Mouse (Mus musculus) c-Kit-positive CD71-positive TER-119-negative erythroid progenitor cells, embryonic 14.5 days (primary cell): Measurements from ENCODE around the gene Alkbh4.
"Not testable (repeated sequence)": the region's sequence is repeated elsewhere in the genome, so short reads cannot be mapped to it uniquely, and the experiment has no call there.

ENCODE experiments used
- DNase-seq: peaks from one replicate; pipeline ENCODE4 v3.0.0-alpha.2; 2013; ENCODE audit warnings: low read depth

The Alkbh4 gene

GRCm38 (mm10) chr5:136135571-136136291 lies at the start of gene Alkbh4, which contains the start of gene Lrwd1:
Gene Alkbh4, plus strand, starts transcription at chr5:136136146.
Gene Lrwd1, minus strand, starts transcription at chr5:136136074.
- peak; percentile 95 for DNase-seq

- no peak for DNase-seq
Measured at GRCm38 (mm10) chr5:136086290-136086689, 49.7 kb upstream of the Alkbh4 start.

- DNase-seq = no peak
Measured at GRCm38 (mm10) chr5:136088821-136089575, 46.9 kb upstream of the Alkbh4 start.

- DNase-seq = no peak
Measured at GRCm38 (mm10) chr5:136091927-136092326, 44.0 kb upstream of the Alkbh4 start.

GRCm38 (mm10) chr5:136094249-136095010 lies 41.5 kb upstream of the Alkbh4 start:
- DNase-seq = no peak

- no peak for DNase-seq
Measured at GRCm38 (mm10) chr5:136095089-136095488, 40.9 kb upstream of the Alkbh4 start.

GRCm38 (mm10) chr5:136098536-136098935 lies 37.4 kb upstream of the Alkbh4 start:
- DNase-seq = no peak

- peak; percentile 61 for DNase-seq
Measured at GRCm38 (mm10) chr5:136102099-136102820, 33.7 kb upstream of the Alkbh4 start.

- DNase-seq = peak; percentile 34
Measured at GRCm38 (mm10) chr5:136104511-136104910, 31.4 kb upstream of the Alkbh4 start.

GRCm38 (mm10) chr5:136108486-136108885 lies 27.5 kb upstream of the Alkbh4 start:
- no peak for DNase-seq

- no peak for DNase-seq
Measured at GRCm38 (mm10) chr5:136109042-136109441, 26.9 kb upstream of the Alkbh4 start.

- not testable (repeated sequence) for DNase-seq
Measured at GRCm38 (mm10) chr5:136113546-136113945, 22.4 kb upstream of the Alkbh4 start.

- DNase-seq = peak; percentile 96
Measured at GRCm38 (mm10) chr5:136115891-136116783, 19.8 kb upstream of the Alkbh4 start, which contains the start of gene Polr2j. Gene Polr2j, plus strand, starts transcription at chr5:136116631.

GRCm38 (mm10) chr5:136116784-136117112 lies 19.2 kb upstream of the Alkbh4 start:
- DNase-seq = no peak

- no peak for DNase-seq
Measured at GRCm38 (mm10) chr5:136122165-136122564, 13.8 kb upstream of the Alkbh4 start.

GRCm38 (mm10) chr5:136136292-136136990 lies 495 bp downstream of the Alkbh4 start:
- no peak for DNase-seq

GRCm38 (mm10) chr5:136137658-136138274 lies 1.8 kb downstream of the Alkbh4 start:
- peak; percentile 73 for DNase-seq

- DNase-seq = no peak
Measured at GRCm38 (mm10) chr5:136139393-136139792, 3.4 kb downstream of the Alkbh4 start.

GRCm38 (mm10) chr5:136140057-136140482 lies 4.1 kb downstream of the Alkbh4 start:
- DNase-seq = no peak

- no peak for DNase-seq
Measured at GRCm38 (mm10) chr5:136142746-136143145, 6.8 kb downstream of the Alkbh4 start.
